Mouse (Mus musculus): ENCODE results near the gene Fus.

GRCm38 (mm10) chr7:128024932-128025331 lies 57.7 kb downstream of the Fus start:
- TF ChIP-seq CTCF (IDR thresholded peaks at IDR 0.05; ENCODE audit: low read depth, low read length) (no peak), POLR2A (IDR thresholded peaks at IDR 0.05; ENCODE audit: borderline replicate concordance, low read depth, low read length) (no peak)
